Mouse (Mus musculus): ENCODE measurements around the gene Pgk2.
"Not testable (repeated sequence)": the region's sequence is repeated elsewhere in the genome, so short reads cannot be mapped to it uniquely, and the experiment has no call there.

Gene Pgk2

DNA sequence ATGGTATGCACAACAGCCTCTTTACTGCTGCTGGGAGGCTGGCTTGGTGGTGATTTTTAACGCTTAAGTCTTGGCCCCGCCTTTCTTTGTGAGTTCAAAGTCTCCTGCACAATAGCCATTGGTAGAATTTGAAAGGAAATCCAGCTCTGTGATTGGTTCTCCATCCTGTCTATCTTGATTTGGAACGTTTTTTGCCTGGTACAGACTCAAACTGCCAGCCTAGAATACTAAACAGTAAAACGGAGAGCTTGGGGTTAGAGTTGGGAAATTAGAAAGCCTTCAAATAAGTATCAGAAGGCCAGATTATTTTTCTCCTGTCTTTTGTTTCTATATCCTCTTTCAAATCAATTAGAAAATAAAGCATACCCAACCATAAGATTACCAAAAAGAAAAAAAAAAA, at the start of gene Pgk2:
TSS of gene Pgk2 (minus strand) at position 101 of the 400 bp plus-strand sequence.
- no peak for DNase-seq (ENCODE audit: low read depth)

DNA sequence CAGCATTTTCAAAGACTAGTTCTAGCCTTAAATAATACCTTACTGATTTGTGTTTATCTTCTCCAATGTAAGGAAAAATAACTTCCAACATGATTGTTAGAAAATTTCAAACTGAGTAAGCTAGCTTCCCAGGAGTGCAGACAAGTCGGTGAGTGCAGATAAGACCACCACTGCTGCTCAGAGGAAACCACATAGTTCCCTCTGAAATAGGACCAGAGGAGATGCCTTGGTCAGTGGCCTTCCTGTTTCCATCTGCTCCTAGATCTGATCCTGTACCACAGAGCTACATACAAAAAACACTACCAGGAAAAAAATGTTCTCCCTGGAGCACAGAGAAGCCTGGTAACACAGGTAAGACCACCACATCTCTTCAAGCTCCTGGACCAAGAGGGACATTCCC, 44.0 kb upstream of the Pgk2 start:
- DNase-seq (ENCODE audit: low read depth), result no peak

DNA sequence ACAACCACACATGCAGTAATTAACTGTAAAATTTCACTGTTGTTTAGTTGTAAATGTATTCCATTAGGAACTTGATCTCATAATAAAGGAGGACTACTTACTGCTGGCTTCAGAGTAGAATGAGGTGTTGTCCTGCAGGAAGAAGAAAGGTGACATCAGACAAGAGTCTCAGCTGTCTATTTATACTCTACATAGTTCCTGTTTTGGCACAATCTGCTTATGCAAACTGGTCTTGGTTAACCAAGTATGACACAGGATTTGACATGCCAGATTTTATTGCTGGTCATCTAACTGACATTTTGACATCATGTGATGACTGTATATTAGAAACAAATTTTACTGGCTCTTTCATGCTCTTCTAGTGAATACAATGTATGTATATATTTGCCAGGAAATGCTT, 33.7 kb upstream of the Pgk2 start, which contains the start of gene Crisp3:
TSS of gene Crisp3 (minus strand) at position 154 of the 400 bp plus-strand sequence.
- no peak for DNase-seq (ENCODE audit: low read depth)

DNA sequence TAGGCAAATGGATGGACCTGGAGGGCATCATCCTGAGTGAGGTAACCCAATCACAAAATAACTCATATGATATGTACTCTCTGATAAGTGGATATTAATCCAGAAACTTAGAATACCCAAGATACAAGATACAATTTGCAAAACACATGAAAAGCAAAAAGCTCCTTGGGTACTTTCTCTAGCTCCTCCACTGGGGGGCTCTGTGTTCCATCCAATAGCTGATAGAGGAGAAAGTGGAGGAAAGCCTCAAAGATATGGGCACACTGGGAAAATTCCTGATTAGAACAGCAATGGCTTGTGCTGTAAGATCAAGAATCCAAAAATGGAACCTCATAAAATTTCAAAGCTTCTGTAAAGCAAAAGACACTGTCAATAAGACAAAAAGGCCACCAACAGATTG, 6.6 kb downstream of the Pgk2 start:
- DNase-seq (ENCODE audit: low read depth), result not testable (repeated sequence)

DNA sequence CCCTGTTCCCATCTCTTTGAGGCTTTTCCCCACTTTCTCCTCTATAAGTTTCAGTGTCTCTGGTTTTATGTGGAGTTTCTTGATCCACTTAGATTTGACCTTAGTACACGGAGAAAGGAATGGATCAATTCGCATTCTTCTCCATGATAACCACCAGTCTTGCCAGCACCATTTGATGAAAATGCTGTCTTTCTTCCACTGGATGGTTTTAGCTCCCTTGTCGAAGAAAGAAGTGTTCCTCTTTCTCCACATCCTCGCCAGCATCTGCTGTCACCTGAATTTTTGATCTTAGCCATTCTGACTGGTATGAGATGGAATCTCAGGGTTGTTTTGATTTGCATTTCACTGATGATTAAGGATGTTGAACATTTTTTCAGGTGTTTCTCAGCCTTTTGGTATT, 18.2 kb downstream of the Pgk2 start:
- DNase-seq (ENCODE audit: low read depth), result not testable (repeated sequence)

DNA sequence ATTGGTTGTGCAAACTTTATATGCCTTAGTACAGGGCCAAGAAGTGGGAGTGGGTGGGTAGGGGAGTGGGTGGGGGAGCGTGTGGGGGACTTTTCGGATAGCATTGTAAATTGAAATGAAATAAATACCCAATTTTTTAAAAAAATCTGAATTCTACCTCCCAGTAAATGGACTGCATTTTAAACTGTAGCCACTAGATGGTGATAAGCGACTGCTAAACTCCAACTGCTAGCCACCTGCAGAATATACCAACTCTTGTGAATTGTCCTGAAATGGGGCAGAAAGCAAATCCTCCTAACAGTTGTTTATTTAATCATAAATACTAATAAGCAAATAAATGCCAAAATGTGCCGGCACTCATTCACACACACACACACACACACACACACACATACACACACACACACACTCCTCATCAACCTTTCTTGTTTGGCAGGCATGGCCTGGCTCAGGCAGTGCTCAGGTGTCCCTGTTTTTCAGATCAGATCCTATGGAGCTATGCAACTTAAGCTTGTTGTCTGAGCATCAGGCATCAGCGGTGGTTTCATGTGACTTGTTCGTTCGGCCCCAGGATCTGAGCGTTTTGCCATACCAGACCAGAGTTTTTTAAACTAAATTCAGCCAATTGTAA, 50.6 kb downstream of the Pgk2 start:
- DNase-seq (ENCODE audit: low read depth), result not testable (repeated sequence)

Data from fibroblast of lung, adult 2 months (primary cell).